Mouse (Mus musculus) NIH3T3 (cell line): Measurements from ENCODE around the gene Gm5799.
"Not testable (repeated sequence)": the region's sequence is repeated elsewhere in the genome, so short reads cannot be mapped to it uniquely, and the experiment has no call there.

Experiments
- DNase-seq: peaks from one replicate; pipeline ENCODE4 v3.0.0-alpha.2; 2012; ENCODE audit warnings: low read depth

The Gm5799 gene

DNA sequence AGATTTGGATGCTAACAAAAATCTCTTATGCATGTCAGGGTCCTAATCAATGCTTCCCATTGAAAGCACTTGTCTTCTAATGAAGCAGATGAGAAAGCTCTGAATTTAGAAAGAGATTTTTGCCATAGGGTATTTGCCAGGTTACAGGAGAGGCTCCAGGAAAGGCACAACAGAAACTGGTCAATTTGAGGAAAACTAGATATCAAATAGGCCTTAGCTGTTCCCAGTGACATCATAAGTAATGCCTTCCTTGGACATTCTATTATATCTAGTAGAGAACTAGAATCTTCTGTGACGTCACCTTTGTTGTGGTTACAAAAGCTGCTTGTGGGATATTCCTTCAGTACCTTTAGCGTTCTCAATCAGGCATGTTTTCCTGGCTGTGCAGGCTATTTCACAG, at the start of gene Gm5799:
Gm5799 (plus strand) TSS at position 301 of the 400 bp plus-strand sequence.
- not testable (repeated sequence) for DNase-seq

- not testable (repeated sequence) for DNase-seq
Observed at GRCm38 (mm10) chr14:43531052-43532010, 12.0 kb upstream of the Gm5799 start.

DNA sequence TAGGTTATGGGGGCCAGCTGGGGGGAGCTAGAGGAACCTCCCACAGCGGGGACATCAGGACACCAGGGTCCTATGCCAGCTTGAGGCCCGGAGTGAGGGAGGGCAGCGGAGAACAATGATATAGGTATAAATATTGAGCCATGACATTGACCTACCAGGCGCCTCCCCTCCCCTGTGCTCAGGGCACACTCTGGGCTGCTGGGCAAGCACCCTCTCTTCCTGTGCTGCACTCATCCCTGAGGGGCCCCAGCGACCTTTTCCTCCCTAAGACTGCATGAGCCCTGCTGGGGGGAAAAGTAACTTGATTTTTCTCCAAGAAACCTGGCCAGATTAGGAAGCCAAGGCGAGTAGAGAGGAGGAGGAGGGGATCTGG, 11.4 kb upstream of the Gm5799 start:
- not testable (repeated sequence) for DNase-seq

DNA sequence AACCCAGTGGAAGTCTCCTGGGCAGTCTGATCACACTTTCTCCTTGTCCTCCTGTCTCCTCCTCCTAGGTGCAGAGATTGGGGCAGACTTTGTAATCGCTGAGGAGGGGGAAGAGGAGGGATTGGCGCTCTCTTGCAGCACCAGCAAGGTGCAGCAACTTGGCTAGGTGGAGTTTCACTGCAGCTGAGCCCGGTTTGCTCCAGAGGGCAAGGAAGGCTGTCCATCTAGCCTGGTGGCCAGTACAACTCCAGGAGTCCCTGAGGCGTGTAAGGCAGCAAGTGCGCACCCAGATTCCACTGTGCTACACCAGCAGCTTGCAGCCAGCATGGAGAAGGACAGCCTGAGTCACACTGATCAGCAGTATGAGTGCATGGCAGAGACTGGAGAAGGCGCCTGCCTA, 11.0 kb upstream of the Gm5799 start:
- DNase-seq, result not testable (repeated sequence)

- DNase-seq, result not testable (repeated sequence)
Observed at GRCm38 (mm10) chr14:43538144-43538543, 5.2 kb upstream of the Gm5799 start.

DNA sequence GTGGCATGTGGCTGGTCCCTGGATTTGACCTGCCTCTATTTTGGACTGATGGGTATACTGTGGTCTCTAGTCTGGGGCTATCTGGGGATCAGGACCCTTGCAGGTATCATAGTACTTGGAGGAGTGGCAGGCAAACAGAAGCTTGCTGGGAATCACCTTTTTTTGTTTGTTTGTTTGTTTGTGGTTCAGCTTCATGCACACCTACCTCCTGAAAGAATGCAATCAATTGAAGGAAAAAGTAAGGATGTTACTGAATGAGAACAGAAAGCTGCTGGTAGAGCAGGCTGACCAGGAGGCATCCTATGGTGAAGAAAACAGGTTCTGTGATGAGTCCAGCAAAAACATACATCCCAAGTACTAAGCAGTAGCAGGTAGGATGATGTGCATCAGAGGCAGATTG, 2.9 kb downstream of the Gm5799 start:
- not testable (repeated sequence) for DNase-seq

GRCm38 (mm10) chr14:43552271-43552670, 8.9 kb downstream of the Gm5799 start:
- DNase-seq, result not testable (repeated sequence)

- not testable (repeated sequence) for DNase-seq
Observed at GRCm38 (mm10) chr14:43577969-43578368, 34.6 kb downstream of the Gm5799 start.

GRCm38 (mm10) chr14:43579046-43579445, 35.7 kb downstream of the Gm5799 start, which contains the start of gene Gm17654:
Gene Gm17654, minus strand, starts transcription at chr14:43579146.
- DNase-seq, result not testable (repeated sequence)
